Mouse (Mus musculus) G1E (cell line): ENCODE measurements around the gene Myo3b. TPM values are rescaled to one million over a fixed set of nuclear protein-coding genes. Genes with fewer than 3 reads are reported as not detected.

Experiments
- ATAC-seq: 2 replicates; pipeline ENCODE4 v1.8.0; 2016; ENCODE audit warnings: mild to moderate bottlenecking; ENCODE audit not compliant: insufficient number of reproducible peaks, poor library complexity, low FRiP score, severe bottlenecking; ENCODE audit errors: extremely low read depth
- DNase-seq: peaks from one replicate; pipeline ENCODE4 v3.0.0; 2012; ENCODE audit warnings: low spot score
- H3K27me3 ChIP-seq: 2 replicates; pipeline ENCODE4 v1.6.1; 2012; ENCODE audit warnings: mild to moderate bottlenecking, low read length, inconsistent platforms; ENCODE audit not compliant: insufficient read depth
- H3K36me3 ChIP-seq: replicated peaks from 2 replicates; pipeline ENCODE3; 2012; ENCODE audit warnings: mild to moderate bottlenecking, inconsistent platforms
- H3K4me1 ChIP-seq: 2 replicates; pipeline ENCODE4 v1.6.1; 2012; ENCODE audit warnings: low read depth, low read length, inconsistent platforms, mixed read lengths; ENCODE audit not compliant: insufficient read depth
- H3K4me3 ChIP-seq: 2 replicates; pipeline ENCODE4 v1.5.1; 2012; ENCODE audit warnings: low read depth, mild to moderate bottlenecking, inconsistent platforms, low read length, moderate library complexity, mixed read lengths
- H3K9me3 ChIP-seq: replicated peaks from 2 replicates; pipeline ENCODE4 v1.6.1; 2012; ENCODE audit warnings: inconsistent platforms
- CTCF ChIP-seq: IDR thresholded peaks from 2 replicates; pipeline ENCODE4 v1.5.1; 2012; ENCODE audit warnings: low read depth, low read length, inconsistent platforms, mixed read lengths
- GATA1 ChIP-seq: IDR thresholded peaks from 2 replicates; pipeline ENCODE4 v1.6.1; 2012; ENCODE audit warnings: borderline replicate concordance, low read length, inconsistent platforms, mixed read lengths
- GATA2 ChIP-seq: IDR thresholded peaks from 2 replicates; pipeline ENCODE4 v1.6.1; 2012; ENCODE audit warnings: low read depth, low read length, inconsistent platforms, borderline replicate concordance
- POLR2AphosphoS5 ChIP-seq: IDR thresholded peaks from 2 replicates; pipeline ENCODE4 v1.6.1; 2012; ENCODE audit warnings: low read depth, low read length, inconsistent platforms; ENCODE audit not compliant: insufficient replicate concordance
- TAL1 ChIP-seq: conservative IDR thresholded peaks from 2 replicates; pipeline ENCODE4 v1.6.1; 2012; ENCODE audit warnings: low read depth, low read length, inconsistent platforms, mixed read lengths
- polyA plus RNA-seq: library from polyadenylated mRNA; stranded (reverse); fragments of >175 nt; gene quantifications from 2 replicates; pipeline ENCODE4 v1.2.3, GENCODE M21; 2012
- total RNA-seq, 2 experiments: library from RNA; stranded (forward) in 1 of 2; stranded (reverse) in 1 of 2; fragments of 200-1000 nt in 1 of 2; fragments of >200 nt in 1 of 2; fragmentation: Nextera tagmentation in 1 of 2; gene quantifications; 2 replicates each; pipeline ENCODE4 v1.2.3; 2014 to 2017

The Myo3b gene
- total and polyA plus RNA-seq, 3 experiments: 0.05 TPM; not detected in 2

DNA sequence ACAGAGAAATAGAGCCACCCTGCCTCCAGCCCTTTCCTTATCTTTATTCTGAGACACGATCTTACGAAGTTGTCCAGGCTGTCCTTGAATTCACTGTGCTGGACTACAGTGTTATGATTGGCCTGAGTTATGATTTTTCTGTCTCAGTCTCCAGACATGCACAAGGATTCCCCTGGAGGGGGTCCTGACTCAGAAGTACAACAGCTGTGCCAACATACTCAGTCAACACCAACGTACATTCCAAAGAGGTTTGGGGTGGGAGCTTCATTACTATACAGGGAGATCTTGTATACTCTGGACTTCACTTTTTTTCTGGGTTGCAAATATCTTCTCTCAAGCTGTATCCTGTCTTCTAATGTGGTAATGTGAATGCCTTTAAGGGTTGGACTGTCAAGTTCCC, 113.0 kb downstream of the Myo3b start:
- H3K36me3 ChIP-seq: no peaks in the 10 kb centered on the region
- no peak for DNase-seq
- H3K27me3 ChIP-seq: no peaks in the 10 kb centered on the region
- no peak for ATAC-seq
- H3K4me1 ChIP-seq: no peaks in the 10 kb centered on the region
- no peak for TF ChIP-seq GATA2
- no peak for TF ChIP-seq CTCF
- no peak for TF ChIP-seq POLR2AphosphoS5
- no peak for TF ChIP-seq TAL1
- H3K9me3 ChIP-seq: no peaks in the 10 kb centered on the region
- H3K4me3 ChIP-seq: no peak overlapping the region

DNA sequence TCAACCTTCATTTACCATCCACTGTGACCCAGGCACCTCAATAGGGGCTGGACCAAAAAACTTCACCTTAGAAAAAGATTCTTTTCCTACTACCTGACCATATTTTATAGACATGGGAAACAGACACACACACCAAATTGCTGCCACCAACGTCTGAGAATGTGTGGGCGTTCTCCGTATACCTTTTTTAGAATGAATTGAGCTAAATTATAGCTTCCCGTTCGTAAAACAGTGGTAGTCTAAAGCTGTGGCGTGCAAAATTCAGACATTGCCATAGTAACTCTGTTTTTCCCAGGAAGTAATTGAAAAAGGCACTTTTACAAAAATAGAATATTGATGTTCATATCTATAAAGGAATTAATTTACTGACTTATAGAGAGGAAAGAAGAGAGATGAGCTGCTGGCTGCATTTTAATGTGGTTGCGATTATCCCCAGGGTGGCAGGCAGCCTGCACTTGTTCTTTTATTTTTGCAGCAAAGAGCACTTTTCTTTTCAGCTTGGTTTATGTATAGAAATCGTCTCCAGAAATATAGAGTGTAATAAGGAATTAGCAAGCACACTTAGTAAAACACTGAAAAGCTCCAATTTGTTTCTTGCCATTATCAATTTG, 116.4 kb downstream of the Myo3b start:
- Histone ChIP-seq H3K4me3 (no peak overlapping the region), H3K36me3 (no peaks in the 10 kb centered on the region), H3K9me3 (no peaks in the 10 kb centered on the region), H3K27me3 (no peaks in the 10 kb centered on the region), H3K4me1 (no peaks in the 10 kb centered on the region)
- TF ChIP-seq TAL1 (no peak), CTCF (no peak), GATA2 (no peak), POLR2AphosphoS5 (no peak), GATA1 (no peak)
- ATAC-seq (no peak), DNase-seq (no peak)

DNA sequence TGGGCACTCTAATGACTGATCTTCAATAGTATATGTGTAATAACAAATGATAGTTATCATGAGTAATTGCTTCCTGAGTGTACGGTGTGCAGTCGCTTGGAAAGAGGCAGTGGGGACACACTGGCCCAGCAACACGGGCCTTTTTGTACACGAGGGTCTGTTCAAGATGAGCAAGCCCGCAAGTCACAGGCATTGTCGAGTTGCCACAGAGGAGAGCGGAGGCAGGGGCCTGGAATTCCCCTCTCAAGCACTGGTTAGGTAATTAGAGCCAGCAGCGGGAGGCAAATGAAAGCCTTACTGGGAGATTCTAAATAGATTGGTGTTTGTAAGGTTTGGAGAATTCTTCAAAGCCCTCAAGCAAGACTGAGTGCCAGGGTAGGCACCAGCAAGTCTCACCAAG, 120.6 kb downstream of the Myo3b start:
- 0 out of 2 replicates have a peak, but pooled peaks cover 4% of the 10 kb centered on the region for H3K27me3 ChIP-seq

DNA sequence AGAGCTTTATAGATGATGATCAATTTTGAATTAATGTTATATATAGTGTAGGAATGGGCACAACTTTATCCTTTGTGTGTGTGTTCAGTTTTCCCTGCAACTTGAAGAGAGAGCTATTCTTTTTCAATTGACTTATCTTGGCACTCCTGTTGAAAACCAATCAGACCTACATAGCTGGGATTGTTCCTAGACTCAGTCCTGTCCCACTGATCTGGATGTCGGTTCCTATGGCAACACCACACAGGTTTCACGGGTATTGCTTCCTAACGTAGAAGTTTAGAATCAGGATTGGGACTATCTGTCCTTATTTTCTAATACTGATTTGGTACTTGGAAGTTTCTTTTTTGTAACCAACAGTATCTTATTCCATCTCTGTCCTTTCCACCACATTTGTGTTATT, 127.3 kb downstream of the Myo3b start:
- ATAC-seq: no peak
- no peaks in the 10 kb centered on the region for H3K4me1 ChIP-seq

More for the DNA sequence above, 120.6 kb downstream of the Myo3b start:
- no peak for ATAC-seq
- no peak for TF ChIP-seq POLR2AphosphoS5
- no peak for TF ChIP-seq GATA2
- TF ChIP-seq CTCF: no peak
- no peak for TF ChIP-seq TAL1
- no peak for TF ChIP-seq GATA1
- H3K4me3 ChIP-seq: no peak overlapping the region
- no peaks in the 10 kb centered on the region for H3K36me3 ChIP-seq
- no peaks in the 10 kb centered on the region for H3K4me1 ChIP-seq
- no peak for DNase-seq
- no peaks in the 10 kb centered on the region for H3K9me3 ChIP-seq

DNA sequence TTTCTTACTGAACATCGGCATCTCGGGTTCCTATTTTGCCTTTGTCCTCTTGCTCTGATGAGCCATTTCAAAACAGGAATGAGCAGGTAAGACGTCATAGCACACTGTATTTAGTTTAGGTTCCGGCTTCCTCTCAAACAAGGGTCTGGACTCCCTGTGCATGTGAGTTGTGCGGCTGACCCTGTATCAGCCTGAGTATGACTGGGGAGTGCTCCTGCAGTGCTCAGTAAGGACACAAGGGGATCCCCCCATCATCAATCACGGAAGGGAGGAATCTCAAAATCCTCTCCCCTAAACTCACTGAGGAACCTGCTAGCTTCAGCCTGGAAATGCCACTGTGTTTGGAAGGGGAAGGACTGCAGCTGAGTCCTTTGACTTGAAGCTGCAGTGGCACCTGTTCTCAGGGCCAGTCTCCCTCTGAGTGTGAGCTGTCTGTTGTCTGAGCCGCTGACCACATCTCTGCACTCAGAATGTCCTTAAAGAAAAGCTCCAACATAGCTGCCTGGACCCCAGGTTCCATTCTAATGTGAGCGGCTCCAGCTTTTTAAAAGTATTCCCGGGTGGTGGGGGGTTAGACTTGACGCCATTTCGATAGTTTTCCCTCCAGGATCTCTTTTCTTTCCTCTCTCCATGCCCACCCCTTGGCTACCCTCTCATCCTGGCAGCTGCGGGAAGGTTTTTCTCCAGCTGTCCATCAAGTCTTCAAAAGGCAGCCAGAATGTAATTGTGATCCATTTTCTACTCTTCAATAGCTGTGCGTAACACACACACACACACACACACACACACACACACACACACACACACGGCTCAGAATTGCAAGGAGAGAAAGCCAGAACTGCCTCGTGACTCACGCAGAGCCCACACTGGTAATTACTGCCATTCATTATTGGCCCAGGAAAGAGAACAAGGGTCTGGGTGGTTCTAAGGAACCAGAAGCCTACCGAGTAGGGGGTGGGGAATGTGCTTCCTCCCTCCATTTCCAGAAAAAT, 129.3 kb downstream of the Myo3b start:
- Histone ChIP-seq H3K4me1 (no peaks in the 10 kb centered on the region), H3K9me3 (no peaks in the 10 kb centered on the region), H3K4me3 (no peak overlapping the region), H3K27me3 (peaks cover 6% of the 10 kb centered on the region; the same call in 1 of the 2 replicates), H3K36me3 (no peaks in the 10 kb centered on the region)
- TF ChIP-seq POLR2AphosphoS5: no peak
- no peak for TF ChIP-seq GATA1
- TF ChIP-seq CTCF: no peak
- TF ChIP-seq GATA2: no peak
- no peak for TF ChIP-seq TAL1
- DNase-seq (no peak), ATAC-seq (no peak)

More for the DNA sequence above, 127.3 kb downstream of the Myo3b start:
- DNase-seq: no peak
- Histone ChIP-seq H3K27me3 (peaks cover 7% of the 10 kb centered on the region; the same call in 1 of the 2 replicates), H3K9me3 (no peaks in the 10 kb centered on the region), H3K36me3 (no peaks in the 10 kb centered on the region), H3K4me3 (no peak overlapping the region)
- no peak for TF ChIP-seq GATA1
- TF ChIP-seq GATA2: no peak
- TF ChIP-seq POLR2AphosphoS5: no peak
- TF ChIP-seq CTCF: no peak
- no peak for TF ChIP-seq TAL1

DNA sequence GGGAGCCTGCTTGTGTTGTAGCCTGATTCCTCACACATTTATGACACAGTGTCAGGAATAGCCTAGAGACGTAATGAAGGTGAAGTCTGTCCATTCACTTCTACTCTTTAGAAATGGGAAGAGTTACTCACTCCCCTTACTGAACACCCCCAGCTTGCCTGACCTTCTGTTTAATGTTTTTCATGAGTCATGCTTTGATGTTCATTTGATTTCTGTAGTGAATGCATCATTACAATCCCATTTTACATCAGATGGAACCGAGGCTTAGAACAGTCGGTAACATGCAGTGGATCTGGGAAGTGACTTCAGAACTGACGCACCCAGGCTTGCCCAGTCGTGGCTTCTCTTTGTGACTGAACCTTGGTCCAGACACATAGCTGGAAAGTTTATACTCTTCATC, 131.5 kb downstream of the Myo3b start:
- Histone ChIP-seq H3K9me3 (no peaks in the 10 kb centered on the region), H3K4me1 (no peaks in the 10 kb centered on the region), H3K27me3 (peaks cover 3% of the 10 kb centered on the region; the same call in 1 of the 2 replicates), H3K36me3 (no peaks in the 10 kb centered on the region), H3K4me3 (no peak overlapping the region)
- ATAC-seq (no peak), DNase-seq (no peak)
- TF ChIP-seq TAL1: no peak
- TF ChIP-seq CTCF: no peak
- no peak for TF ChIP-seq POLR2AphosphoS5
- TF ChIP-seq GATA1: no peak
- no peak for TF ChIP-seq GATA2
